Mouse (Mus musculus): ENCODE measurements around the gene Adgrl1. TPM values are rescaled to one million over a fixed set of nuclear protein-coding genes. Genes with fewer than 3 reads are reported as not detected.

Adgrl1 gene
- total and polyA plus RNA-seq, 3 experiments, result 21.7 to 35.3 TPM; not detected in 1

DNA sequence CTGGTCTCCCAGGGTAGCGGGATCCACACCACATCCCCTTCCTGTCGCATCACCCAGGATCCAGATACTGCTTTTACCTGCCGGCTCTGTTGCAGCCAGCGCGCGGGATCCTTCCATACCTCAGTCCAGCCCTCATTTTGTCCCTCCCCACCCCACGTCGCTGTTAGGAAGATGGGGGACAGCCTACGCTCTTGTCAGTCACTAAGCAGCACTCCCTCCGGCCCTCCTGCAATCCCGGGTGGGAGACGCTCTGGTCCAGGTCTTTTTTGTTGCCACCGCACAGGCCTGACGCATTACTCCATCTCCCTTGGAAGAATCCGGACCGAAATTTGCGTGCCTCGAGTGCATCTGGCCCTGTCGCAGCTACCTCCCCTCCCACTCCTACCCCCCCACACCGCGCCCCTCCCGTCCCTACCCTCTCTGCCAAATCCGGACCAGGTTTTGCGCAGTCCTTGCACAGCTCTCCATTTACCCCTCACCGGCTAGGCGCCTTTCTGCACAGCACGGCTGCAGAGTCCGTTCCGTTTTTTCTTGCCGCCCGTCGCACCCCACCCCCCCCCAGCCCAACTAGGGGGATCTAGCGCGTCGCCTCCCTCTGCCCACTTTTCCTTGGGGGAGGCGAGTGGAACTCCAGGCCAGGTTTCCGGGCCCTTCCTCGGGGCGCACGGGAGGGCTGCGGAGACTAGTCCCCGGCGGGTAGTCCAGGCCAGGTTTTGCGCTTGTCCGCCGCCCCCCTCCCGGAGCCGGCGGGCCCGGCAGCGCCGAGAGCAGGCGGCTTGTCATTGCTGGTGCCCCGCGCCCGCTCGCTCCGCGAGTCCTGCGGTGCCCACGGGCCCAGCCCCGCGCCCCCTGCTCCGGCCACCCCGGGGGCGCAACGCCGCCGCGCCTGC is at the start of gene Adgrl1 (continued):
- TF ChIP-seq UBTF (IDR thresholded peaks at IDR 0.05; ENCODE audit: borderline replicate concordance, insufficient read depth, low read depth, low read length) (no peak), MAFK (IDR thresholded peaks at IDR 0.05; ENCODE audit: borderline replicate concordance, low read depth, low read length) (no peak), POLR2AphosphoS2 (IDR thresholded peaks at IDR 0.05; ENCODE audit: low read length) (no peak), HCFC1 (IDR thresholded peaks at IDR 0.05; ENCODE audit: low read depth, low read length) (peak; percentile 68)

DNA sequence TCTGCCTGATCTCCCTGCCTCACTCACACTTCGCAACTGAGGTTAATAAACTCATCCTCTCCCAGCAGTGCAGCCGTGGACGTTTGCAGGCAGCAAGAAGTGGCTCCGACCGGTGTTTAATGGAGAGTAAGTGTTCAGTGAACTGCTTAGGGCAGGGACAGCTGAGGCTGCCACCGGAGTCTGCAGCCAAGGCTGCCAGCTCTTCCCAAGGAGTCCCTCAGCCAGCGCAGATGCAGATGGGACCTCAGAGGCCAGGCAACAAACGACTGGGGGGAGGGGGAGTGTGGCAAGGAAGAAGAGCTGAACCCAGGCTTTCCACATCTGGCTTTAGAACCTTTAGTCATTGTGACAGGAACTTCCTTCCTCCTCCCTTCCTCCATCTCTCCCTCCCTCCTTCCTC is 47.6 kb upstream of the Adgrl1 start:
- Histone ChIP-seq H3K4me3 (ENCODE audit: control insufficient read depth in 1 of 2, insufficient read depth in 1 of 2, low read depth in 2 of 2, low read length in 2 of 2) (no peak overlapping the region), H3K9me3 (replicated peaks; ENCODE audit: insufficient read depth, low read length) (no peaks in the 10 kb centered on the region), H3K79me2 (ENCODE audit: control insufficient read depth, insufficient read depth, low read length, poor library complexity) (no peaks in the 10 kb centered on the region), H3K9ac (ENCODE audit: control insufficient read depth, low read depth, low read length, poor library complexity, severe bottlenecking) (no peak overlapping the region), H3K27ac (ENCODE audit: control insufficient read depth, low read depth, low read length) (no peak overlapping the region), H3K27me3 (ENCODE audit: control insufficient read depth in 1 of 2, insufficient read depth in 2 of 2, low read length in 2 of 2) (peaks cover 0 to 2% of the 10 kb centered on the region in 2 experiments; a peak in 2 of 4 replicates), H3K36me3 (ENCODE audit: control insufficient read depth in 1 of 2, insufficient read depth in 2 of 2, low read length in 2 of 2) (no peaks in the 10 kb centered on the region), H3K4me1 (ENCODE audit: control insufficient read depth in 1 of 2, insufficient read depth in 2 of 2, low read length in 2 of 2) (no peaks in the 10 kb centered on the region)
- DNase-seq (ENCODE audit: low read depth, low spot score), result no peak
- no peak for TF ChIP-seq POLR2A (IDR thresholded peaks at IDR 0.05; ENCODE audit: control insufficient read depth in 1 of 2, insufficient read depth in 1 of 2, low read depth in 1 of 2, low read length in 2 of 2, poor library complexity in 1 of 2)
- TF ChIP-seq POLR2AphosphoS5 (IDR thresholded peaks at IDR 0.05; ENCODE audit: borderline replicate concordance, low read depth, low read length), result no peak
- TF ChIP-seq MAFK (IDR thresholded peaks at IDR 0.05; ENCODE audit: borderline replicate concordance, low read depth, low read length), result no peak
- TF ChIP-seq TBP (IDR thresholded peaks at IDR 0.05; ENCODE audit: low read depth, low read length), result no peak
- TF ChIP-seq TAL1 (IDR thresholded peaks at IDR 0.05; ENCODE audit: low read length), result no peak
- no peak for TF ChIP-seq ETS1 (IDR thresholded peaks at IDR 0.05; ENCODE audit: low read depth, low read length)
- TF ChIP-seq E2F4 (IDR thresholded peaks at IDR 0.05; ENCODE audit: borderline replicate concordance, low read depth, low read length), result no peak
- TF ChIP-seq BHLHE40 (IDR thresholded peaks at IDR 0.05; ENCODE audit: borderline replicate concordance, low read depth, low read length), result no peak
- no peak for TF ChIP-seq MEF2A (IDR thresholded peaks at IDR 0.05; ENCODE audit: extremely low read depth, insufficient replicate concordance, low read depth, low read length, poor library complexity, severe bottlenecking)
- no peak for TF ChIP-seq GATA1 (IDR thresholded peaks at IDR 0.05; ENCODE audit: low read depth, low read length)
- no peak for TF ChIP-seq SMC3 (IDR thresholded peaks at IDR 0.05; ENCODE audit: low read depth, low read length)
- TF ChIP-seq RAD21 (IDR thresholded peaks at IDR 0.05; ENCODE audit: low read depth, low read length), result no peak
- no peak for TF ChIP-seq CHD1 (IDR thresholded peaks at IDR 0.05; ENCODE audit: low read depth, low read length)
- TF ChIP-seq UBTF (IDR thresholded peaks at IDR 0.05; ENCODE audit: borderline replicate concordance, insufficient read depth, low read depth, low read length), result no peak
- TF ChIP-seq CTCF (IDR thresholded peaks at IDR 0.05 in 2 of 3, conservative IDR thresholded peaks at IDR 0.05 in 1 of 3; ENCODE audit: control insufficient read depth in 1 of 3, insufficient read depth in 1 of 3, low read depth in 2 of 3, low read length in 3 of 3, poor library complexity in 1 of 3, severe bottlenecking in 1 of 3), result no peak
- TF ChIP-seq ELF1 (IDR thresholded peaks at IDR 0.05; ENCODE audit: low read depth, low read length), result no peak
- no peak for TF ChIP-seq MYC (IDR thresholded peaks at IDR 0.05; ENCODE audit: low read depth, low read length)
- TF ChIP-seq ZC3H11A (IDR thresholded peaks at IDR 0.05; ENCODE audit: low read depth, low read length), result no peak
- no peak for TF ChIP-seq POLR2AphosphoS2 (IDR thresholded peaks at IDR 0.05; ENCODE audit: low read length)

Measured in MEL (cell line).